Mouse (Mus musculus): ENCODE measurements at regions not wholly inside any gene's neighbourhood (a gene's known extent, or its start where the extent isn't known, plus 50 kb on each side); places are given as distances from the start of the nearest gene placed in this dataset.

DNA sequence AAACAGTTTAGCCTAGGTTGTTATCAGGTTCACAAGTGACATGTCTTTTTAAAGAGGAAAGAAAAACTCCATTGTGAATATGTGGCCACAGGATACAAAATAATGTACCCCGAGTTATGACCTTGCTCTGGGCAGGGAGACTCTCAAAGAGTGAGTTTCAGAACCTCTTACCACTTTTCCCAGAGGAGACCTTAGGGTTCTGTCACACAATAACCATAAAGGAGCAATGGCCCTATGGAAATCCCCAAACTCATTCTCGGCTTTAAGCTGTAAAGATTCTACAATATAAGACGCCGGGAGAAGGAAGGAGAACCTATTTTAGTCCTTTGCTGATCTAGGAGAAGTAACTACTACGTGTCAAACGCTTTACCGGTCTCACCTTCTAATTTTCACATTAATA lies 85.1 kb upstream of the Pcdh8 start:
- intact Hi-C loops (cut with DNase I), result no loop called here
- DNase-seq, result no peak

DNA sequence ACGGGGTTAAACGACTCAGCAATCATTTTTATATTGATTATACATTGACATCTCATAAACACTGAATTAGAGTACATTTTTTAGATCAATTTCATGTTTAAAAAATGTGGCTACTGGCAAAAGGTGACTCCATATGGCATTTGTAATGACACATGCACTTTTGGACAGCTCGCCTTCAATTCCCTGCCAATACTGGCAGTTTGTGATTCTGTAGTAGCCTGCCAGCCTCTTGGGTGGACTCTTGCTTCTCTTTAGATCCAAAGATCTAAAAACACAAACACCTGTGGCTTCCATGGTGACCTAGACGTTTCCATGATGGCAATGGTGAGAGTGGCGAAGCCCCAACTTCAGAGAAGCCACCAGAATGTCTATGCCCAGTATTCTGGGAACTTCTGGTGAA lies 83.1 kb upstream of the Pcdh8 start:
- intact Hi-C loops (cut with DNase I), result no loop called here
- no peak for DNase-seq

DNA sequence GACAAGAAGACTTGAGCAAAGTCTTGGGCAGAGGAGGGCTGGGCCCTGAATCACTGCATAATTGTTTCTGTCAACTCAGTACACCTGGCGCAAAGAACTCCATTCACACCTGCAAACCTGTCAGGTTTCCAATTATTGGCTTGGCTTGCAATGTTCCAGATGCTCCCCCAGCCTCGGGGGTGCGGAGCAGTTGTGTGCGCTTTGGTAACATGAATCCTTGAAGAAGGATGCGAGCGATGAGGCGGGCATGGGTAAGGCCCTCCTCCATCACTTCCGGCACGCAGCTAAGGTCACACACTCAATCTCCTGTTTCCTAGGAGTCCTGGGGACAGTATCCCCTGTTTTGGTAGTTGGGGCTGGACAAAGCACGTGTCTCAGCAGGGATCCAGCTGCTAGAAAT lies 81.6 kb upstream of the Pcdh8 start:
- intact Hi-C loops (cut with DNase I), result no loop called here
- DNase-seq, result no peak

DNA sequence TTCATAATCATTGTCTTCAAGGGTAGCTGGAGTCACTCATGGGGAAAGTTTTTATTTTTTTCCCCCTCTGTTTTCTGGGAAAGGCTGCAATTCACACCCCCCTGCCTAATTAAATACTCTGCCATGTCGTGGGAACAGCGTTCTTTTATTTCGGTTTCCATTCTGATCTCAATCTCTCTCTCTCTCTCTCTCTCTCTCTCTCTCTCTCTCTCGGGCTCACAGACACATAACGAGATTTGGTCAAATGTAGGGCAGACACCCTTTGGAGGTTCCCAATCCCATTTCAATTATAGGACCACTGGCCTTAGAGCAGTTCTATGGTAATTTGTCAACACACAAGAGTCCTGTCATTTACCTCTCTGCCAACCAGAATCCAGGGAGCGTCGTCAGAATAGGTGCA lies 80.7 kb upstream of the Pcdh8 start:
- intact Hi-C loops (cut with DNase I), result no loop called here
- no peak for DNase-seq

DNA sequence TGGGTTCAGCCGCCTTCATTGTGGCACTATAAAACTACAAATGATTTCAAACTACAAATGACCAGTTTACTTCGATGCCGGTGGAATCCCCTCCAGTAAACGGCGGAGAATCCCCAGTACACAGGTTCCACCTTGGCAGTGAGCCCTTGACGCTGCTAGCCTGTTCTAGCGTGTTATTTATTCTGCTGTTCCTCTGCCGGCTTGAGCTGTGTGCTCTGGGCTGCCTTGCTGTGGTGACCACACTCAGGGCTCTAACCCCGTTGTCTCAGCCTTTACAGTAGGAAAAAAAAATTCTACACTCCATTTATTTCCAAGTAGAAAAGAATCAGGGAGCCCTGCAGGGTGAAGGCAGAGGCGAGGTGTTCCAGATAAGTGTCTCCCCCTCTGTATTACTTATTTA lies 80.1 kb upstream of the Pcdh8 start:
- intact Hi-C loops (cut with DNase I), result no loop called here
- no peak for DNase-seq

DNA sequence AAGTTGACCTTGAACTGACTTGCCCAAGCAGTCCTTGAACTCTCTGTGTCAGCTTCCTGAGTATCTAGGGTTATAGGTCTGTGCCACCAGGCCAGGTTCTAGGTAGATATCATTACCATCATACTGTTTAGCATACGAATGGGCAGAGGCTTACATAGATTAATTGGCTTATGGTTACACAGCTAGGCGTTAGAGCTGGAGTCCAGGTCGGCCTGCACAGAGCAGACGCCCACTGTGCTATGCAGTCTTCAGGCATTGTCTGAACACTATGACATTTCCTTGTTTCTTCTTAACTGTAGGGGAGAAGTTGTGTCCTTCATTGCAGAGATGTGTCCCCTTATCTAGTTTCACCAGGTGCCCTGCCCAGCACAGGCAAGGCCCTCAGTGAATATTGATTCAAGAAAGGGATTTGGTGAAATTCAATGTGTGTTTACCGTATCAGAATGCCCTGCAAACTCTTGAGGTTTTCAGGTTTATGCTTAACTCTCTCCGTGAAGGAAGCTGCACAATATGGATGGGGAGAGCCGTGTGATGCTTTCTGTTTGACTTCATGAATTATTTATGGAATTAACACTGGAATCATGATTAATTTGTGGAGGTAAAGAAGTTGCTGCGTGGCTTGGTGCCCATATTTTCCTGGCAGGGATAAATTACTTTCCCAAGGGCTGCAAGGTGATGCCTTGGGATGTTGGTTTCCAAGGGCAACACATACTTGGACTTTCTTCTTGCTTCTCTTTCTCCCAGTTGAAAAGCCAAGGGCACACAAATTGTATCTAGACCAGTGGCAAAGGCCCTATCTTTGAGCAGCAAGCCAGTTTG lies 78.7 kb upstream of the Pcdh8 start:
- DNase-seq, result no peak
- intact Hi-C loops (cut with DNase I), result loop anchor here (10.0 kb wide), 1 partner anchor 365 kb away; no protein-coding TSS in a partner anchor

DNA sequence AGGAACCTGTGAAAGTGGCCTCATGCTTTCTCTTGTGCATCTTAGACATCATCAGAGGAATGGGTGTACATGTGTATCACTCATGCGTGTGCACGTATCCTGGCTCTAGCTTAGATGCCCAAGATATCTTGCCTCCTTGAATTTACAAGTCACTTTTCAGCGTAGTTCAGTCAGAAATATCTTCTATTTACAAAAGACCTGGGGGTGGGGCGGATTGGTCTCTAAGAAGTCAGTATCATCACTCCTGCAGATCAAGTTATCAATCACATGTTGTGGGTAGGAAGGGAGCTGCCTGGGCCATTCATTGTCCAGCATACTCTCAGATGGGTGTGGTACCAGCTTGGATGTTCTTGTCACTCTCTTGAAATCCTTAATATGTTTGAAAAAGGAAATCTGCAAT lies 77.0 kb upstream of the Pcdh8 start:
- intact Hi-C loops (cut with DNase I), result loop anchor here (10.0 kb wide), 1 partner anchor 367 kb away; no protein-coding TSS in a partner anchor
- DNase-seq, result no peak

DNA sequence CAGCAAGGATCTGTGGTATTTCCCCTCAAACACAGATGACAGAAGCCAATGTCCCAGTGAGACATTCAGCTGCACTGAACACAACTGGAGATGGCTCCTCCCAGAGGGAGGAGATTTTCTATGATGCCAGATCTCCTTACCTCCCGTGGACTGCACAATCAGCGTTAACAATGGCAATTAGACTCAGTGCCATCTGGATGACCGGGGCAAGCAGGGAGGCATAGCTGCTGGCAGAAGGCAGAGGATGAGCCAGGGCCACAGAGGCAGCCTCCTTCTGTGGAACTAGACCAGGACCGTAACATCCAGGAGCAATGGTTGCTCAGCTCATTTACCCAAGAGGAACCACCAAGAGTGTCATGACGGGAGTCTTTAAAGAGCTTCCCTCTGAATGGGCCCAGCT lies 73.2 kb upstream of the Pcdh8 start:
- intact Hi-C loops (cut with DNase I), result loop anchor here (10.0 kb wide), 1 partner anchor 370 kb away; no protein-coding TSS in a partner anchor
- no peak for DNase-seq

DNA sequence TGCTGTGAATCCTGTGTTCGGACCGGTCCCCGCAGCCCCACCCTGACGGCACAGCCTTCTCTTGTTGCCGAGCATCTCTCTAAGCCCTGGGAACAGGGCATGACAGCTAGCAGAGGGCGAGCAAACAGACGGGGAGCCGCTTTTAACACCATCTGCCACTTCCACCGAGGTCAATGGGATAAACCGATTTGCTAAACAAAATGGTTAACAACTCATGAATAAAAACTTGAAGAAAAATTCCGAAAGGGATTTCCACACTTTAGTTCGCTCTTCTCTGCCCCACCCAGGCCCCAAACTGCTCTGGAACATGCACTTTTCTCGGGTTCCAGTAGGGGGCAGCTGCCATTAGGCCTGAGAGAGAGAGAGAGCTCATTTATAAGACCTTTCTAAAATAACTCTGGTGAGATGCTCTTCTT lies 72.0 kb upstream of the Pcdh8 start:
- peak; percentile 6 to 27 for DNase-seq
- intact Hi-C loops (cut with DNase I), result loop anchor here (10.0 kb wide), 1 partner anchor 372 kb away; no protein-coding TSS in a partner anchor

DNA sequence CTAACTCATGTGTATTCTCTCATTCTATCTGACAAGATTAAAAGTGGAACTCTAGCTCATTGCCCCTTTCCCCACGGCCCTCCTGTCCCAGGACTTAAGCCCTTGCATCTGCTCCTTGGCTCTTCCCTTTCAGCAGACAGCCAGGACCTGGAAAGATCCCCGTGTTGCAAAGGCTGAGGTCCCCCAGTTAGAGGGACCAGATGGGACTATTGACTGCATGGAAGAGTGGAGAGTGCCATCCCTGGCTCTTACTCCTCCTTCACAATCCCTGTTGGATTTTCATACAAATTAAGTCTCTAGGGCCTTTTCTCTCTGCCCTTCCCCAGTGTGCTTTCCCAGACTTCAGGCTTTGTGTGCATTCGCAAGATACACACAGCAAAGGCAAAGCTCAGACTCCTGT lies 71.6 kb upstream of the Pcdh8 start:
- intact Hi-C loops (cut with DNase I), result loop anchor here (10.0 kb wide), 1 partner anchor 372 kb away; no protein-coding TSS in a partner anchor
- no peak for DNase-seq

DNA sequence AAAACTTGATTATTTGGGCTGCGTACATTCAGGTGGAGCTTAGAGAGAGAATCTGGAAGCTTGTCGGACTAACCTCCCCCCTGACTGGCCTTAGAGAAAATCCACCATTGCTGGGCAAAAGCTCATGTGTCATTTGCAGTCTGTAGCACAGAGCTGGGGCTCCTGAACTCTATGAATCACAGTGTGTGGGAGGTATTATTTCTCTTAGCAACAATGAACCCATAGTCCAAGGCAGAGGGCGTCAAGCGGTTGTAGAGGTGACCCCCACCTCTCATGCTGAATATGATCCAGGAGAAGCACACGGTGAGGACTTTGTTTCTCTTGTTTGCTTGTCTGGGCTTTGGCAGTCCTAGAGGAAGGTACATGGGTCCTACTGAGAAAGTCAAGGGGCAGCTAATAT lies 66.0 kb upstream of the Pcdh8 start:
- intact Hi-C loops (cut with DNase I), result no loop called here
- DNase-seq, result no peak

DNA sequence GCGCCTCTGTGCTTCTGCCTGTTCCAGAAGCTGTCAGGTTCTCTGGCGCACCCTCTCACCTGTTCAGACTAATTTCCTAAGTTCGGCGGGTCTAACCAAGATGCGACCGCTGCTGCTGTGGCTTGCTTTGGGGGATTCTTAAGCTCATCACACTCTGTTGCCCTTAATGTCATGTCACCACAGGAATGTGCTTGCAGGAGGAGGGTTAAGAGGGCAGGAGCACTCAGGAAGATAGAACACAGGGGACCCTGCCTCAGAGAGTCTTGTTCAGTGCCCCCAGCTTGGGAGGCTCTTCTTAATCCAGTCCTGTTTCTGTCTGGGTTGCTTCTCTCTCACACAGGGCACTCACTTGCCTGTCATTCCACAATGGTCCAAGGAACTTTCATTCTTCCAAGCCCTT lies 65.1 kb upstream of the Pcdh8 start:
- no peak for DNase-seq
- intact Hi-C loops (cut with DNase I), result no loop called here

DNA sequence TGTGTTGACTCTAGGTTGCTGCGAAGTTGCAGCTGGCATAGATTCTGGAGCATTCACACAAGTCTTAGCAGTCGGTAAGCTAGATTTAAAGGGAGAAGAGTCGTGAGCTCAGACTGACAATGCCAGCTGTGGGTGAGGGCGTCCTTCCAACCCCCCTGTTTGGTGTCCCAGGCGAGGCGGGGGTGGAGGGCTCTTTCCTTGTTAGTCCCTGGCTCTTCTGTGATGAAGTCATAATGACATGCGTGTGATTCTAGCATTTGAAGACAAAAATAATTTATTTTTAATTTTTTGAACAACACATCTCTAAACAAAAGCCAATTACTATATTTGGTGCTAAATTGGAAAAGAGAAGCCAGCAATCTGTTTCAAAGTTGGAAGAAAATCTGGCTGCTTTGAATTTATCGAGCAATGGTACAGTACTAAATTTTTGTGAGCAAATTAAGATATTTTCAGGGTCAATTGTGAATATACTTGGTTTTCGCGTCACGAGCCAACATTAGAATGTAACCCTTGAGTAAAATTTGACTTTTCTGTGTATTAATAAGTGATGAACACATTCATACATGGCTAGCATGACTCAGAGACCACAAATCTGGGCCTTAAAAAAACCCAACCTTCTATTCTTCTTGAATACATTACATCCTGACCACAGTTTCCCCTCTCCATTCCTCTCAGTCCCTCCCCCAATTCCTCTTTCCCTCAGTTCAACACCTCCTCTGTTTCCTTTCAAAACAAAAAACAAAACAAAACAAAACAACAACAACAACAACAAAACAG lies 53.7 kb upstream of the Pcdh8 start:
- no peak for DNase-seq
- intact Hi-C loops (cut with DNase I), result no loop called here

DNA sequence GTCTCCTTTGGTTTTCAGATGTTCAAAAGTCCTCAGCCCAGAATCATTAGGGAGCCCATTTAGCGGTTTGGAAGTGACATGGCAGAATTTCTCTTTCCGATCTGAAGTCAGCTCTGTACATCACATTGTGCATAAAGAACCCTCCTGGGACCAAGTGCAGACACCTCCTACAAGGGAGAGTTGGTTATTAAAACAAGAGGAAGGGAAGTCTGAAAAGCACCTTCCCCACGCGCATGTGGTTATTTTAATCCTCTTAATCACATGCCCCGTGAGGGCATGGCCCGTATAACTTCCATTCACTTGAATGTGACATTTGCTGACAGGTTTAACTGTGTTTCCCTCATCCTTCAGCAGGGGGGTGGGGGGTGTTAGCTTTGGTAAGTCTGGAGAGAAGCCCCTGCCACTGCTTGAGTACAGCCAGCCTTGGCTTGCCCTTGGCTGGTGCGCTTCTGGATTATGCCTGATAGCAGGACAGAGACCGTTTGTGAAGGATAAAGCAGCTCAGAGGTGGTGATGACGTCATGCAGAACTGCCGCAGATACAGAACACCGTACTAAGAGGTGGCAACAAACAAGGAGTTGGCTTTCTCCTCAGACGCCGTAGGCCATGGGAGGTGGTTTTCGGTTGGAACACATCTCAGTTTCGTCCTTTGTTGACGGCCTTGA lies 51.5 kb upstream of the Pcdh8 start:
- intact Hi-C loops (cut with DNase I), result no loop called here
- DNase-seq, result peak; percentile 0 to 1

DNA sequence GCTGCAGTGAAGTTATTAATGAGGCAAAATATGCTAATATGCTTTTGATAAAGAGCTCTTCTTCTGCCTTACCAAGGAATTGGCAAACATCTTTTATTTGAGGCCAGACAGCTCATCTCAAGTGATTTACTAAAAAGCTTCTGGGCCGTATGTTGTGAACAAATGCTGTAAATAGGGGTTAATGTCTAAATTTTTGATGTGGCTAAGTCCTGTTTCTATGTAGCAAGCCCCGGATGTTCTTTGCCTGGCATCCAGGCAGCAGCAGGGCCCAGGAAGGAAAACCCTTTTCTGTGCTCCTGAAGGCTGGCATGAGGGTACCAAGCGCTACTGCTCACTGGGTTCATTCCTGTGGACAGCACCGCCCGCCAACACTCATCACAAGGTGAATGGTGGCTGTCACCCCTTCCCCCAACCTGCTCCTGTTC lies 50.9 kb upstream of the Pcdh8 start:
- DNase-seq, result no peak
- intact Hi-C loops (cut with DNase I), result no loop called here

DNA sequence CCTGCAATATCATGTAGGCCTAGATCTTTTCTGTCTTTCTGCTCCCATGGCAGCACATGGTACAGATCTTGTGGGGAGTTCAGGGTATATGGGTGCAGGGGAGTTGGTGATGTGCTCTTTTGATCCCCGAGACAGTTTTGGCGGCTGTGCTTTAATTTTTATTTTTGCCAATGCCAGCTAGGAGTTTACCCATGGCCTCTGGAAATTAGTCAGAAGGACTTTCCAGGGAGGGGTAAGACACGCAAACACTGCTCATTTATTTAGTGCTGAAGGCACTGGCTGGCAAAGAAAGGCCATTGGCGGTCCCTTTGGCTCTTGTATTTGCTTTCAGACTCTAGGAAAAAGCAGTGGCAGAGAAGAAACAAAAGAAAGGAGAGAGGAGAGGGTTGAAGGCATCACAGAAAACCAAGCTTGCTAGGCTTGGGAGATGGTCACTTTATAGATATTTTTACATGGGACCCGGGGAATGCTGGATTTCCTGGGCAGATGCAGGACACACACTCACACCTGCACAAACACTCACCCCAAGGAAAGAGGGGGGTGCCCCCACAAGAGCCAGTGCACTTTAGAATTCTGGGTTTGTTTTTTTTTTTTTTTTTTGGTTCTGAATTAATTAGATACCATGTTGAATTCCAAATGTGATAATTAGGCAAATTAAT lies 50.4 kb upstream of the Pcdh8 start:
- intact Hi-C loops (cut with DNase I), result no loop called here
- no peak for DNase-seq
